Mouse (Mus musculus): ENCODE data around the gene Pp2d1. TPM values are rescaled to one million over a fixed set of nuclear protein-coding genes. Genes with fewer than 3 reads are reported as not detected.

The Pp2d1 gene
- polyA plus RNA-seq, 1 experiment, result not detected

DNA sequence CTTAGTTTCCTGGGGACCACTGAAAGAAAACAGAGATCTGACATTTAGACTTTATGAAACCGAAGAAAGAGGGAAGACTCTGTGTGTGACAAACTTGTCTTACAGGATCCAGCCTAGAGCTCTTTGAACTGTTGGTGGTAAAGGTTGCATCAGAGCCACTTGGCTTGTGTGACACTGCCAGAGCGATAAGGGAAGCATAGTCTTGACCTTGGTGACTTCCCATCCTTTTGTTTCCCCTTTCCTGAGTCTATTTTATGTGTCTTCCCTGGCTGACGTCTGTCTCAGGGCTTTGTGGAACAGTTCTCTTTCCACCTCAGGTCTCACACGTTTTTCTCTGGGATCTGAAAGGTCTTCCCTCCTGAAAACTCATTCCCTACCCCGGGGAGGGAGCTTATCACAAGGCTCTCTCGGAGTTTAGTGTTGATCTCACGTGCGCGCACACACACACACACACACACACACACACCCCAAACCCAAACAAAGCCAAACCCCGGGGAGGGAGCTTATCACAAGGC lies 31.2 kb upstream of the Pp2d1 start:
- Histone ChIP-seq H3K4me3 (ENCODE audit: insufficient read depth, low read depth, low read length) (no peak overlapping the region), H3K4me1 (ENCODE audit: control insufficient read depth, insufficient read depth, insufficient read length, low read length) (peaks cover 27% of the 10 kb centered on the region), H3K27ac (replicated peaks; ENCODE audit: low read depth, low read length) (peak overlapping the region; percentile 65)

DNA sequence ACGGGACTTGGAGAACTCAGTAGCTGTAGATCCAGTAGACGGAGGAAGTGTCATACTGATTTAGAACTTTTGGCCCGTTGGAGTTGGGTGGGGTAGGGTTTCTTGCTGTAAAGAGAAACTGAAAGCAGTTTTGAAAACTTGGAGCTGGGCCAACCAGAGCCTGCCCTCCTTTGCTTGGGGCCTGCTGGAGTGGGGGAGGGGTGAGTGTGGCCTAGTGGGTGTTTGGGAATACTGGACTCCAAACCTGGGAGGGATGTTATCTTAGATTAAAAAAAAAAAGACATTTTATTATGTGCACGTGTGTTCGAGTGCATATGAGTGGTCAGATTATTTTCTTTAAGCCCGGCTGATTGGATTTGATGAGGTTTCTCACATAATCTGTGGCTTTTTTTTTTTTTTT lies 30.6 kb upstream of the Pp2d1 start:
- peaks cover 27% of the 10 kb centered on the region for H3K4me1 ChIP-seq (ENCODE audit: control insufficient read depth, insufficient read depth, insufficient read length, low read length)
- peak overlapping the region; percentile 50 for H3K4me3 ChIP-seq (ENCODE audit: insufficient read depth, low read depth, low read length)
- H3K27ac ChIP-seq (replicated peaks; ENCODE audit: low read depth, low read length), result peak overlapping the region; percentile 92

DNA sequence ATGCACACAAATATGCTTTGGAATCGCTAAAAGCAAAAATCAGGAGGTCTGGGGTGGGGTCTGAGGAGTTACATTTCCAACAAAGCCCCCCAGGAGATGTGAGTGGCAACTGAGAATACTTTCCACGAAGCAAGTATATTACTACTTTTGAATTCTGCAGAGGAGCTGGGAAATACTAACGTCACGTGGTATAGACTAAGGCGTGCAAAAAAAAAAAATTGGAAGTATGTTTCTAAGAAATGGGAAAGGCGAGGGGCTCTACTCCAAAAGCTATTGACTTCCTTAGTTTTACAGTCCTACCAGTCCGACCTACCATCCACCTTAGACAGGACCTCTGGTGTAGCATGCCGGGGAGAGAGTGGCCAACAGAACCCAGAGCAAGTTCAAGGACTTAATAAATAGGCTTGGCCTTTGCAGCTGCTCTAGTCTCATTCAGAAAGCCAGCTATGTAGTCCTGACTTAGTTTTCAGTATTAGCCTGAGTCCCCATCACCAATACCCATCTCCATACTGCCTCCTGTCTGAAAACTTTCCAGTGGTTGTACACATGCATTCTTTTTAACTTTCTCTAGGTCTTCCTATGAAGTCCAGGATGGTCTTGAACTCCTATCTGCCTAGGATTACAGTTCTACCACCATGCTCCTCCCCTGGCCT lies 29.6 kb upstream of the Pp2d1 start:
- H3K4me3 ChIP-seq (ENCODE audit: insufficient read depth, low read depth, low read length), result peak overlapping the region; percentile 80
- peaks cover 22% of the 10 kb centered on the region for H3K4me1 ChIP-seq (ENCODE audit: control insufficient read depth, insufficient read depth, insufficient read length, low read length)
- 0 out of 2 replicates have a peak overlapping the region, but pooled peaks have one; percentile 11 for H3K27ac ChIP-seq (replicated peaks; ENCODE audit: low read depth, low read length)

- peaks cover 18% of the 10 kb centered on the region for H3K4me1 ChIP-seq (ENCODE audit: control insufficient read depth, insufficient read depth, insufficient read length, low read length)
- peak overlapping the region; percentile 80 for H3K4me3 ChIP-seq (ENCODE audit: insufficient read depth, low read depth, low read length)
- H3K27ac ChIP-seq (replicated peaks; ENCODE audit: low read depth, low read length), result no peak overlapping the region
Measured at GRCm38 (mm10) chr17:53568118-53568517, 28.9 kb upstream of the Pp2d1 start.

DNA sequence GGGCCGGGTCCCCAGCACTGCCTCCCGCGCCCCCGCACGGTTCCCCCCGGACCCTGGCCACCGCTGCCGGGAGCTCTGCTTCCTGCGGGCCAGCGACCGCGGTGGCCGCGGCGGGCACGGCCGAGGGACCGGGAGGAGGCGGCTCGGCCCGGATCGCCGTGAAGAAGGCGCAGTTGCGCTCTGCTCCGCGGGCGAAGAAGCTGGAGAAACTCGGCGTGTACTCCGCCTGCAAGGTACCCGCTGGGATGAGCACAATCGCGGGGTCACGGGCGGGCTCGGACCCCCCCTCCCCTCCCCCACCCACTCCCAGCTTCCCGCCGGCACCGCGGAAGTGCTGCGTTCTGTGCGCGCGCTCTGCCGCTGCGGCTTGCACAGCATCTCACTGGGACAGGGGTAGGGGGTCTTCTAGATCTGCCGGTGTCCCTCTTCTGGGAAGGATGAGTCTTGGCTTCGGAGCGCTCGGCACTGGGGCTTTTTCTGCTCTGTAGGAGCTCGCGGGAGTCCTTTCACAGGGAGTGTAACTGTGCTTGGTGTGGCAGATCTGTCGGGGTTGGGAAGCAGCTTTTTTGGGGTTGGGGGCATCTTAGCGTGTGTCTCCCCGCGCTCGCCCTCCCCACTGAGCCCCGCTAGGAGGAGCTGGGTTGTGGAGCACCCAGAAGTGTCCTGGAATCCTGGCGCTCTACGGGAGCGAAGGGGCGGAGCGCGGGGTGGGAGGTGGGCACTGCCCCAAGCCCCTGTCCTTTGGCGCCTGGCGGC lies 28.3 kb upstream of the Pp2d1 start:
- peak overlapping the region; percentile 88 for H3K27ac ChIP-seq (replicated peaks; ENCODE audit: low read depth, low read length)
- H3K4me1 ChIP-seq (ENCODE audit: control insufficient read depth, insufficient read depth, insufficient read length, low read length), result peaks cover 16% of the 10 kb centered on the region
- H3K4me3 ChIP-seq (ENCODE audit: insufficient read depth, low read depth, low read length), result peak overlapping the region; percentile 80

- H3K27ac ChIP-seq (replicated peaks; ENCODE audit: low read depth, low read length), result peak overlapping the region; percentile 88
Measured at GRCm38 (mm10) chr17:53566919-53567345, 27.7 kb upstream of the Pp2d1 start.

GRCm38 (mm10) chr17:53566161-53566918 lies 27.1 kb upstream of the Pp2d1 start, which contains the start of gene Kat2b:
Kat2b (plus strand) TSS chr17:53566861.
- H3K4me3 ChIP-seq (ENCODE audit: insufficient read depth, low read depth, low read length), result peak within 1 kb of the TSS; percentile 80
- peak within 1 kb of the TSS; percentile 88 for H3K27ac ChIP-seq (replicated peaks; ENCODE audit: low read depth, low read length)
- H3K4me1 ChIP-seq (ENCODE audit: control insufficient read depth, insufficient read depth, insufficient read length, low read length), result peaks cover 13% of the 10 kb centered on the region

More at GRCm38 (mm10) chr17:53566919-53567345, 27.7 kb upstream of the Pp2d1 start:
- Histone ChIP-seq H3K4me3 (ENCODE audit: insufficient read depth, low read depth, low read length) (peak overlapping the region; percentile 80), H3K4me1 (ENCODE audit: control insufficient read depth, insufficient read depth, insufficient read length, low read length) (peaks cover 16% of the 10 kb centered on the region)

- no peak overlapping the region for H3K27ac ChIP-seq (replicated peaks; ENCODE audit: low read depth, low read length)
- peaks cover 7% of the 10 kb centered on the region for H3K4me1 ChIP-seq (ENCODE audit: control insufficient read depth, insufficient read depth, insufficient read length, low read length)
- H3K4me3 ChIP-seq (ENCODE audit: insufficient read depth, low read depth, low read length), result no peak overlapping the region
Measured at GRCm38 (mm10) chr17:53564837-53565236, 25.6 kb upstream of the Pp2d1 start.

- no peak overlapping the region for H3K27ac ChIP-seq (replicated peaks; ENCODE audit: low read depth, low read length)
- H3K4me3 ChIP-seq (ENCODE audit: insufficient read depth, low read depth, low read length), result no peak overlapping the region
- no peaks in the 10 kb centered on the region for H3K4me1 ChIP-seq (ENCODE audit: control insufficient read depth, insufficient read depth, insufficient read length, low read length)
Measured at GRCm38 (mm10) chr17:53561458-53562029, 22.3 kb upstream of the Pp2d1 start.

GRCm38 (mm10) chr17:53559646-53560045 lies 20.4 kb upstream of the Pp2d1 start:
- H3K4me3 ChIP-seq (ENCODE audit: insufficient read depth, low read depth, low read length), result no peak overlapping the region
- no peak overlapping the region for H3K27ac ChIP-seq (replicated peaks; ENCODE audit: low read depth, low read length)
- no peaks in the 10 kb centered on the region for H3K4me1 ChIP-seq (ENCODE audit: control insufficient read depth, insufficient read depth, insufficient read length, low read length)

DNA sequence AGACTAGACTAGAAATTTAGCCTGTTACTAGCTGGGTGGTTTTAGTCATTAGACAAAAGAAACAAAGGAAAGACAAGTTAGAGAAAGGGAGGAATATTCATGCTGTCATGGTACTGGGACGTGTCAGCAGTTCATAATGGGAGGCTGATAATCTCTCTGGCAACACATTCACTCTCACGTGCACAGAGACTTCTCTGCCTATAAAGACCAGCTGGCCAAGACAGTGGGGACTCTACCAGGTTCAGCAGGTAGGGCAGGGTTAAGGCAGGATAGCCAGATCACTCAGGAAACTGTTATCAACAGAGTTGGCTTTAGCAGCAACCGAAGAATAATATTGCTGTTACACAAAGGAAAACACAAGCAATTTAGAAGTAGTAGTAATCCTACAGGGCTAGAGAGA lies 18.2 kb upstream of the Pp2d1 start:
- Histone ChIP-seq H3K4me3 (ENCODE audit: insufficient read depth, low read depth, low read length) (no peak overlapping the region), H3K4me1 (ENCODE audit: control insufficient read depth, insufficient read depth, insufficient read length, low read length) (no peaks in the 10 kb centered on the region), H3K27ac (replicated peaks; ENCODE audit: low read depth, low read length) (no peak overlapping the region)

GRCm38 (mm10) chr17:53554813-53555212 lies 15.6 kb upstream of the Pp2d1 start:
- no peak overlapping the region for H3K4me3 ChIP-seq (ENCODE audit: insufficient read depth, low read depth, low read length)
- no peak overlapping the region for H3K27ac ChIP-seq (replicated peaks; ENCODE audit: low read depth, low read length)
- no peaks in the 10 kb centered on the region for H3K4me1 ChIP-seq (ENCODE audit: control insufficient read depth, insufficient read depth, insufficient read length, low read length)

- no peak overlapping the region for H3K27ac ChIP-seq (replicated peaks; ENCODE audit: low read depth, low read length)
- no peak overlapping the region for H3K4me3 ChIP-seq (ENCODE audit: insufficient read depth, low read depth, low read length)
- H3K4me1 ChIP-seq (ENCODE audit: control insufficient read depth, insufficient read depth, insufficient read length, low read length), result no peaks in the 10 kb centered on the region
Measured at GRCm38 (mm10) chr17:53554088-53554487, 14.8 kb upstream of the Pp2d1 start.

- Histone ChIP-seq H3K4me1 (ENCODE audit: control insufficient read depth, insufficient read depth, insufficient read length, low read length) (no peaks in the 10 kb centered on the region), H3K27ac (replicated peaks; ENCODE audit: low read depth, low read length) (no peak overlapping the region), H3K4me3 (ENCODE audit: insufficient read depth, low read depth, low read length) (no peak overlapping the region)
Measured at GRCm38 (mm10) chr17:53551306-53552299, 12.4 kb upstream of the Pp2d1 start.

All from brown adipose tissue, adult 24 weeks (tissue).